Mouse (Mus musculus): ENCODE results near the gene Brd3. TPM values are rescaled to one million over a fixed set of nuclear protein-coding genes. Genes with fewer than 3 reads are reported as not detected.

Gene Brd3
- polyA plus RNA-seq, 1 experiment from 2014 or later: 52.9 TPM

DNA sequence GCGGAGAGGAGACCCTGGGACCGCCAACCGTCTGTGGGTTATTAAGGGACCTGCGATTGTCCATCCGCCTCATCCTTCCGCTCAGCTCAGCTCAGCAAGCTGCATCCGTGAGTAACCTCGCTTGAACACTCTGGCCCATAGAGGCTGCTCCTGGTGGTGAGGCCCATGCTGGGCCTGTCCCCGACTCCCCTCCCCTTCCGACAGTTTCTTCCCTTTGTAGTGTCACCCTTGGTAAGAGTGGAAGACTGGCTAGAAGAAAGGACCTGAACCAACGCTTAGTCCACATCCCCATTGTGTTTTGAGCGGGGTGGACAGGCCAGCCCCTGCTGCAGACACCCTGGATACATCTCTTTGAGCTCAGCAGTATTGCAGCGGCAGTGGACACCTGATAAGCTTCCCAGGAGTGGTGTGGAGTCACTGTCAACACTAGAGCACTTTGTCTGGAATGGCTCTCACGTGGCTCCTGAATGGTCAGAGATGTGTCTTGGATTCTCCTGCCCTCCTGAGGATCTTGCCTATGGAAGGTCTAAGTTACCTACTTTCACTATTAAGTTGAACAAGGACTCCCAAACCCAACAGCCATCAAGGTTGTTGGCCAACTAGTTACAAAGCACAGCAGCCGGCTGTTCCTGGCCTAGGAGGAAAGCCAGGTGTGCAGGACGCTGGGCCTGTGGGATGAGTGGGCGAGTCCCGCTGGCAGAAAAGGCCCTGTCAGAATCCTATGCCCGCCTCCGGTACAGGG is 64.6 kb downstream of the Brd3 start:
- Histone ChIP-seq H3K4me2 (peak overlapping the region; percentile 83), H3K4me1 (replicated peaks) (peaks cover 15% of the 10 kb centered on the region), H3K4me3 (peak overlapping the region; percentile 60), H3K27ac (peak overlapping the region; percentile 38; the same call in 1 of the 2 replicates), H3K9me3 (replicated peaks) (no peaks in the 10 kb centered on the region), H3K36me3 (peaks cover 28% of the 10 kb centered on the region), H3K27me3 (no peaks in the 10 kb centered on the region), H3K9ac (peak overlapping the region; percentile 62)
- 28% methylated on average over 20 of the region's 20 CpGs for WGBS
- peak; percentile 25; the same call in 1 of the 2 replicates for ATAC-seq (replicated peaks; ENCODE audit: insufficient number of reproducible peaks, insufficient read depth, low FRiP score, low read depth)

DNA sequence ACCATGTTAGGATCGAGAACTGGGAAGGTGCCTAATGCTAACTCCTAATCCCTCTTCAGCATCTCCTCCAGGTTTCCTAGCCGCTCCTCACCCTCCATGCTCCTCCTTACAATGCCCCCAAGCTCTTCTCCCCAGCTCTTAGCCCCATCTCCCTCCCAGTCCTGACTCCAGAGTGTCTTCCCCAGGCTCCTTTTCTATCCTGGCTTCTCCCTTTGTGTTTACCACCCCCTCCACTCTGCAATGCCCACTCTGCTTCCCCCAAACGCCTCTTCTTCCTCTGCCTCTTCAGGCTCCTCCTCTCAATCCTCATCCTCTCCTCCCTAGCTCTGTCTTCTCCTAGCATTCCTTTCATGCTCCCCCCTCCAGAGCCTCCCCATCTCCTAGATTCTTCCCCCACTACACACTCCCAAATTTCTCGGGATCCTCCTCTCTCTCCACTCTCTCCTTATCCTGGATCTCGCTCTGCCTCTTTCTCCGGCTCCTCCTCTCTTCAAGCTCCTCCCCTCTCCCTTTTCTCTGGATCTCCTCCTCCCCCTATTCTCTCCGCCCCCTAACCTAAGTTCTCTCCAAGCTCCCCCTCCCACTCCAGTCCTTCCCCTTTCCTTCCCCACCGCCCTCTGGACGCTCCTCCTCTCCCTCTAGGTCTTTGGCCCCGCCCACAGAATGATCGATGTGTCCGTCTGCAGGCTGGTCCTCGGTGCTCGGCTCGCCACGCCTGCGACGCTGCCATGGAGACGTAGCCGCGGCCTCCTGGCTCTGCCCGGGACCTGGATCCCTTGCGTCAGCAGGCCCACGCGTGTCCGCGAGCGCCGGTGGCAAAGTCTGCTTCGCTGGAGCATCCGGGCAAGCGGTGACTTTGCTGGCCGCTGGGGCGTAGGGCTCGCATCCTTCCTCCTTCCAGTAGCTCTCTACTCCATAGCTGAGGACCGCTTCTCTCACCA is 65.4 kb downstream of the Brd3 start, which contains the start of gene Brd3os:
Gene Brd3os (plus strand): TSS at position 558 of the 941 bp plus-strand sequence.
- Histone ChIP-seq H3K4me3 (peak within 1 kb of the TSS; percentile 60), H3K27me3 (no peaks in the 10 kb centered on the region), H3K9ac (peak within 1 kb of the TSS; percentile 62), H3K4me1 (replicated peaks) (peaks cover 18% of the 10 kb centered on the region), H3K4me2 (peak within 1 kb of the TSS; percentile 83), H3K9me3 (replicated peaks) (no peaks in the 10 kb centered on the region), H3K27ac (peak within 1 kb of the TSS; percentile 45; the same call in 1 of the 2 replicates), H3K36me3 (peaks cover 21% of the 10 kb centered on the region)
- WGBS: 1% methylated on average over 36 of the region's 36 CpGs
- peak; percentile 90 for ATAC-seq (replicated peaks; ENCODE audit: insufficient number of reproducible peaks, insufficient read depth, low FRiP score, low read depth)

DNA sequence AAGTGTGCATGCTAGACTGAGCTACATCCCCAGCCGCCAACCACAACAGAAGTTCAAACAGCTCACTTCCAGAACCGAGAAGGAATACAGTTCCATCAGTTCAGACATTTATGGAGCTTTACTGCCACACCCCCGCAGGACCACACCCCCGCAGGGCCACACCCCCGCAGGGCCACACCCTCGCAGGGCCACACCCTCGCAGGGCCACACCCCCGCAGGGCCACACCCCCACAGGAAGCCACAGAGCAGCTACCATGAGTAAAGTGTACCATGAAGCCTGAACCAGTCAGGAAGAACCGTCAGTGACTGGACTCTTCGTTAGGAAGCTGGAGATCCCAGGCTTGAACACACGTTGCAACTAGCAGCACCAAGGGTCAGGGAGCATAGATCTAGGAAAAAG is 69.2 kb downstream of the Brd3 start:
- Histone ChIP-seq H3K4me2 (no peak overlapping the region), H3K4me1 (replicated peaks) (peaks cover 18% of the 10 kb centered on the region), H3K9me3 (replicated peaks) (no peaks in the 10 kb centered on the region), H3K9ac (no peak overlapping the region), H3K27ac (no peak overlapping the region), H3K36me3 (no peaks in the 10 kb centered on the region), H3K4me3 (no peak overlapping the region), H3K27me3 (no peaks in the 10 kb centered on the region)
- no peak for ATAC-seq (replicated peaks; ENCODE audit: insufficient number of reproducible peaks, insufficient read depth, low FRiP score, low read depth)
- WGBS: 18% methylated on average over 11 of the region's 11 CpGs

DNA sequence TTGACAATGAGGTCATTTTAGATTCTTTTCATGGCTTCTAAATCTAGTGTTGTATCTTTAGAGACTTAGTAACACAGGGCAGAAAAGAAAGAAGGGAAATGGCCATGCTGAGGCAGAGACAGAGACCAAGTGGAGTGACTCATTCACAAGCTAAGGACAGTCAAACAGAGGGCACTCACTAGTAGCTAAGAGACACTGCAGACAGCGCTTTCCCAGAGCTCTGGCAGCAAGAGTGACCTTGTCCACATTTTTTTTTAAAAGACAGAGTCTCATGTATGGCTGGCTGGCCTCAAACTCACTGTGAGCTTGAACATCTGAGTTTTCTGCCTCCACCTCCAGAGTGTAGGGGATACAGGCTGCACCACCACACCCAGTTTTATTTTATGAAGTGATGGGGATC is 69.6 kb downstream of the Brd3 start:
- Histone ChIP-seq H3K4me2 (no peak overlapping the region), H3K4me1 (replicated peaks) (peaks cover 14% of the 10 kb centered on the region), H3K9ac (no peak overlapping the region), H3K9me3 (replicated peaks) (no peaks in the 10 kb centered on the region), H3K4me3 (no peak overlapping the region), H3K27ac (no peak overlapping the region), H3K27me3 (no peaks in the 10 kb centered on the region), H3K36me3 (no peaks in the 10 kb centered on the region)
- ATAC-seq (replicated peaks; ENCODE audit: insufficient number of reproducible peaks, insufficient read depth, low FRiP score, low read depth): no peak
- 46% methylated on average over 1 of the region's 1 CpGs for WGBS

DNA sequence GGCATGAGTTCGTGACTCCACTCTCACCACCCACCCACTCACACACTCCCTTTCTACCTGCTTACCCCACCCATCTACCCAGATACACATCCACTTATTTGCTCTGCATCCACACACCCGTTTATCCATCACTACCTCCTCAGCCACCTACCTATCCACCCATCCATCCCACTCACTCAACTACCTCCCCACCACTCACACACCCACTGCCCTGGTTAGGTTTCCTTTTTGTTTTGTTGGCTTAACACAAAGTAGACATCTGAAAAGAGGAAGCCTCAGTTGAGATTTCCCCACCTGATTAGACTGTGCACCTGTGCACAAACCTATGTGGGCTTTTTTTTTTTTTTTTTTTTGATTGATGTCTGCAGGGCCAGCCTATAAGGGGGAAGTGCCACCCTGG is 74.9 kb downstream of the Brd3 start:
- Histone ChIP-seq H3K4me1 (replicated peaks) (peaks cover 5% of the 10 kb centered on the region), H3K9ac (no peak overlapping the region), H3K27me3 (peaks cover 9% of the 10 kb centered on the region; the same call in 1 of the 2 replicates), H3K9me3 (replicated peaks) (no peaks in the 10 kb centered on the region), H3K27ac (no peak overlapping the region), H3K4me2 (no peak overlapping the region), H3K4me3 (no peak overlapping the region), H3K36me3 (no peaks in the 10 kb centered on the region)
- 60% methylated on average over 2 of the region's 2 CpGs for WGBS
- no peak for ATAC-seq (replicated peaks; ENCODE audit: insufficient number of reproducible peaks, insufficient read depth, low FRiP score, low read depth)

DNA sequence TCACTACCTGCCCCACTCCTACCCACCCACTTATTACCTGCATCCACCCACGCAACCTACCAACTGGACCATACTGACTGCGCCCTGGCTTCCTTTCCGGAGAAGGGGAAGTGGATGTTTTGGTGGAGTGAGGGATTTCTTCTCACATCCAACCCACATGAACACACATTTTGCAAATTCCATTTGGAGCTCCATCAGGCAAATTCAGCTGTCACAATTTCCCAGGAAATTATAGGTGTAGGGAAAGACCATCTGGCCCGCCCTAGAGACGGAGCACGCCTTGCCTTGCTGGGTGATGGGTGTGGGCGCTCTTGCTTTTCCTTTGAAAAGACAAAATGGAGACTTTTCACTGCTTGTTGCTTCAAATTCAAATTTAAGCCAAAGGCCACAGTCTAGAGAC is 76.8 kb downstream of the Brd3 start:
- Histone ChIP-seq H3K4me3 (no peak overlapping the region), H3K4me1 (replicated peaks) (peaks cover 17% of the 10 kb centered on the region), H3K4me2 (no peak overlapping the region), H3K9me3 (replicated peaks) (no peaks in the 10 kb centered on the region), H3K27me3 (peaks cover 9% of the 10 kb centered on the region; the same call in 1 of the 2 replicates), H3K9ac (no peak overlapping the region), H3K36me3 (no peaks in the 10 kb centered on the region), H3K27ac (no peak overlapping the region)
- no peak for ATAC-seq (replicated peaks; ENCODE audit: insufficient number of reproducible peaks, insufficient read depth, low FRiP score, low read depth)
- 92% methylated on average over 7 of the region's 7 CpGs for WGBS

DNA sequence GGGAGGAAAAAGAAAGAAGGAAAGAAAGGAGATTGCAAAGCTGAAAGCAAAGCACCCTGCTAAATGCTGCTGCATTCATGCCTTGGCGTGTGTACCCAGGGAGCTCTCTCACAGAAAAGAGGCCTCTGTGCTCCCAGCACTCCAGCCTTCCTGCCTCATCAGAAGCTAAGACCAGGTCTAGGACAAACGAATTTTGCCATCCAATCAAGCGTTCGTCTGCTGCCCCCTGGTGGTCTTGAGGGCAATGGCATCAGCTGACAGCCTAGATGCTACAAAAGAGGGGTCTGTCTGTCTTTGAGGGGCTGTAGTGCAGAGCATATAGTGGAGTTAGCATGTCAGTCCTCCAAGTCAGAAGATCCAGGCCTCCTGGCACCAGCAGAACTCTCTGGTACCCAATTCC is 79.4 kb downstream of the Brd3 start:
- Histone ChIP-seq H3K27ac (no peak overlapping the region), H3K4me1 (replicated peaks) (peaks cover 39% of the 10 kb centered on the region), H3K9ac (no peak overlapping the region), H3K4me2 (0 out of 2 replicates have a peak overlapping the region, but pooled peaks have one; percentile 5), H3K36me3 (no peaks in the 10 kb centered on the region), H3K27me3 (peaks cover 9% of the 10 kb centered on the region; the same call in 1 of the 2 replicates), H3K9me3 (replicated peaks) (no peaks in the 10 kb centered on the region), H3K4me3 (no peak overlapping the region)
- WGBS: 0% methylated on average over 4 of the region's 4 CpGs
- no peak for ATAC-seq (replicated peaks; ENCODE audit: insufficient number of reproducible peaks, insufficient read depth, low FRiP score, low read depth)

DNA sequence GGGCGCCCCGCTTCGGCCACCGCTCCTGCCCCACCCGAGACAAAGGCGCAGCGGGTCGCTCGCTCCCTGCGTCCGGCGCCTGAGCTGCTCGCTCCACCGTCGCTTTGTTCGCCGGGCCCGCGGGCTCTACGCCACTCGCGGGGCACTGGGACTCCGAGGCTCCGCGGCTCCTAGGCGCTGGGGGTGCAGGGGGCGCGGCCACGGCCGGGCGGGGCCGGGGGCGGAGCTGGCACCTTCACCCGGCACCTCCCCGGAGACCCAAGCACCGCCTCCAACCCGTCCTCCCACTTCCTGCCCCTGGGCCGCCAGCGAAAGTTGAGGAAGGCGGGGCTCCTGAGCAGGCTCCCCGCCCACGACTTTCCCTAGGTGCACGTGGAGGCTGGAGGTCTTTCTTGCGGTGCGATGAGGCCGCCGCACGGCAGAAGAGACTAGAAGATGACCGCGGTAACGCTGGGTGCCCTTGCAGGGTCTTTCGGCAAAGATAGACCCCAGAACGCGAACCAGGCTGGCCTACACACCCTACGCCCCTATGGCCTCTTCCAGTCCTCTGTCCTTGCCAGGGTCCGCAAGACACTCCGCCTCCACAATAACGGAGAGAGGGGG is 80.5 kb downstream of the Brd3 start, which contains the start of gene Vav2:
Gene Vav2 (minus strand): TSS at position 179 of the 603 bp plus-strand sequence.
- H3K9ac ChIP-seq: peak within 1 kb of the TSS; percentile 78
- peak within 1 kb of the TSS; percentile 98 for H3K4me2 ChIP-seq
- peaks cover 45% of the 10 kb centered on the region for H3K4me1 ChIP-seq (replicated peaks)
- no peaks in the 10 kb centered on the region for H3K9me3 ChIP-seq (replicated peaks)
- H3K36me3 ChIP-seq: no peaks in the 10 kb centered on the region
- peak within 1 kb of the TSS; percentile 89 for H3K4me3 ChIP-seq
- WGBS: under 1% methylated on average over 50 of the region's 58 CpGs
- peak within 1 kb of the TSS; percentile 71 for H3K27ac ChIP-seq
- ATAC-seq (replicated peaks; ENCODE audit: insufficient number of reproducible peaks, insufficient read depth, low FRiP score, low read depth): peak; percentile 94
- peaks cover 9% of the 10 kb centered on the region; the same call in 1 of the 2 replicates for H3K27me3 ChIP-seq

DNA sequence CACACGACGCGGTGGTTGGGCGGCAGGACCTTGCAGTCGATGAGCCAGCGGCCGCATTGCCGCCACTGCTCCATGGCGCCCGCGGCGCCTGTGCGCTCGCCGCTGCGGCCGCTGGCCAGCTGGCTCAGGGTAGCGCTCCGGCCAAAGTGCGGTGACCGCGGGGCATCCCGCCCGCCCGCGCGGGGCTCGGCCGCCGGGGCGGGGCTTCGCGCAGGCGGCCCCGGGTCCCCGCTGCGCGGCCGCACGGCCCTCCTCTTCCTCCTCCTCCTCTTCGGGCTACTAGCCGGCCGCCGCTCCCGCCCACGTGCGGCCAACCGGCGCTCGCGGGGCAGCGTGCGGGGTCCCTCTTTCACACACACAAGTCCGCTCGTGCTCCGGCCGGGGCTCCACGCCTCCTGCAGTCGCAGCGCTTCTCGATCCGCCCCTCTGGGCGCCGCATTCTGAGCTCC is 81.0 kb downstream of the Brd3 start:
- H3K27ac ChIP-seq: peak overlapping the region; percentile 71
- peak overlapping the region; percentile 98 for H3K4me2 ChIP-seq
- peaks cover 50% of the 10 kb centered on the region for H3K4me1 ChIP-seq (replicated peaks)
- under 1% methylated on average over 60 of the region's 64 CpGs for WGBS
- H3K9me3 ChIP-seq (replicated peaks): no peaks in the 10 kb centered on the region
- no peaks in the 10 kb centered on the region for H3K36me3 ChIP-seq
- ATAC-seq (replicated peaks; ENCODE audit: insufficient number of reproducible peaks, insufficient read depth, low FRiP score, low read depth): peak; percentile 41
- H3K27me3 ChIP-seq: peaks cover 9% of the 10 kb centered on the region; the same call in 1 of the 2 replicates
- H3K9ac ChIP-seq: peak overlapping the region; percentile 78
- peak overlapping the region; percentile 89 for H3K4me3 ChIP-seq

DNA sequence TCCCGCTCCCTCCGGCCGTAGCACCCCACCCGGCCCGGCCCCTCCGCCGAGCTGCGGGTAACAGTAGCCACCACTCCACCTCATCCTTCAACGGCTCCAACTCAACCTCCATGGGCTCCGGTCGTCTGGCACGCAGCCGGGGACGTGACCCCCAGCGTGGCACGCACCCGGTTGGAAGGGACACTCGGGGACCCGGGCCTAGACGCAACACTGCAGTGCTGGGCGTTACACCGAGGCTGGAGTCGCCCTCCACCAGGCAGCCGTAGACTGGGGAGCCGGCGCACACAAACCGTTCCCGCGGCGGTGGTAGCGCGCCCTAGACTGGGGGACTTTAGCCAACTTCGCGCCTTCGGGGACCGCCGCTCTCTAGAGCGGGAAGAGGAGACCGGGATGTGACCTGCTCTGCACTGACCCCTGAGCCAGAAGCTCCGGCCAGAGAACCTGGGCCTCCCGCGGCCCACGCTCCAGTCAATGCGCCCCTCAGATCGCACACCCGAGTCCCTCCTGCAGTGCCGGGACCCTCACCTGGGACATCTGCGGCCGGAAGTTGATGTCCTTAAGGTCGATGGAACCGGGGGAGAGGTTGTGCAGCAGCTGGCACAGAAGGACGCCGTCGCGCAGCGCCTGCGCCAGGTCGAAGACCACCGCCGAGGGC is 81.6 kb downstream of the Brd3 start:
- 0 out of 2 replicates have a peak, but pooled peaks have one; percentile 1 for ATAC-seq (replicated peaks; ENCODE audit: insufficient number of reproducible peaks, insufficient read depth, low FRiP score, low read depth)
- Histone ChIP-seq H3K9ac (peak overlapping the region; percentile 78), H3K9me3 (replicated peaks) (no peaks in the 10 kb centered on the region), H3K4me2 (peak overlapping the region; percentile 98), H3K36me3 (no peaks in the 10 kb centered on the region), H3K4me3 (peak overlapping the region; percentile 89), H3K27me3 (peaks cover 9% of the 10 kb centered on the region; the same call in 1 of the 2 replicates), H3K4me1 (replicated peaks) (peaks cover 55% of the 10 kb centered on the region), H3K27ac (peak overlapping the region; percentile 71)
- under 1% methylated on average over 60 of the region's 60 CpGs for WGBS
